Mouse (Mus musculus): ENCODE data around the gene Chrna4. TPM values are rescaled to one million over a fixed set of nuclear protein-coding genes. Genes with fewer than 3 reads are reported as not detected.

The Chrna4 gene
- not detected in 2 replicates for polyA plus RNA-seq (2012)

- Histone ChIP-seq H3K27me3 (ENCODE audit: control insufficient read depth) (peaks cover 33% of the 10 kb centered on the region), H3K9me3 (ENCODE audit: control insufficient read depth, low read length) (no peaks in the 10 kb centered on the region), H3K4me3 (replicated peaks) (no peak within 1 kb of the TSS), H3K36me3 (ENCODE audit: control insufficient read depth) (no peaks in the 10 kb centered on the region), H3K4me1 (ENCODE audit: control insufficient read depth) (no peaks in the 10 kb centered on the region)
- TF ChIP-seq TAL1 (IDR thresholded peaks at IDR 0.05; ENCODE audit: low read length) (no peak), GATA1 (IDR thresholded peaks at IDR 0.05; ENCODE audit: low read length) (no peak)
These were observed at the start of gene Chrna4 for GRCm38 (mm10) chr2:181043437-181043836. TSS of gene Chrna4 (minus strand) at chr2:181043546.

- peaks cover 15% of the 10 kb centered on the region for H3K27me3 ChIP-seq (ENCODE audit: control insufficient read depth)
- H3K36me3 ChIP-seq (ENCODE audit: control insufficient read depth): no peaks in the 10 kb centered on the region
- H3K4me3 ChIP-seq (replicated peaks): no peak overlapping the region
- no peak for TF ChIP-seq TAL1 (IDR thresholded peaks at IDR 0.05; ENCODE audit: low read length)
- no peaks in the 10 kb centered on the region for H3K9me3 ChIP-seq (ENCODE audit: control insufficient read depth, low read length)
- peaks cover 4% of the 10 kb centered on the region for H3K4me1 ChIP-seq (ENCODE audit: control insufficient read depth)
These were observed 46.8 kb upstream of the Chrna4 start for GRCm38 (mm10) chr2:181090123-181090522.

- TF ChIP-seq TAL1 (IDR thresholded peaks at IDR 0.05; ENCODE audit: low read length) (no peak), GATA1 (IDR thresholded peaks at IDR 0.05; ENCODE audit: low read length) (no peak)
- H3K4me3 ChIP-seq (replicated peaks): no peak overlapping the region
- peaks cover 3% of the 10 kb centered on the region; the same call in 1 of the 2 replicates for H3K36me3 ChIP-seq (ENCODE audit: control insufficient read depth)
- H3K9me3 ChIP-seq (ENCODE audit: control insufficient read depth, low read length): no peaks in the 10 kb centered on the region
- peaks cover 5% of the 10 kb centered on the region for H3K27me3 ChIP-seq (ENCODE audit: control insufficient read depth)
- peaks cover 51% of the 10 kb centered on the region for H3K4me1 ChIP-seq (ENCODE audit: control insufficient read depth)
These were observed 41.7 kb upstream of the Chrna4 start for GRCm38 (mm10) chr2:181084997-181085396.

GRCm38 (mm10) chr2:181083945-181084344 is 40.6 kb upstream of the Chrna4 start:
- H3K36me3 ChIP-seq (ENCODE audit: control insufficient read depth): peaks cover 3% of the 10 kb centered on the region; the same call in 1 of the 2 replicates
- H3K4me1 ChIP-seq (ENCODE audit: control insufficient read depth): peaks cover 61% of the 10 kb centered on the region
- TF ChIP-seq TAL1 (IDR thresholded peaks at IDR 0.05; ENCODE audit: low read length): no peak
- TF ChIP-seq GATA1 (IDR thresholded peaks at IDR 0.05; ENCODE audit: low read length): no peak
- no peak overlapping the region for H3K4me3 ChIP-seq (replicated peaks)
- 0 out of 2 replicates have a peak, but pooled peaks cover 2% of the 10 kb centered on the region for H3K27me3 ChIP-seq (ENCODE audit: control insufficient read depth)
- H3K9me3 ChIP-seq (ENCODE audit: control insufficient read depth, low read length): no peaks in the 10 kb centered on the region

- H3K36me3 ChIP-seq (ENCODE audit: control insufficient read depth): peaks cover 3% of the 10 kb centered on the region; the same call in 1 of the 2 replicates
- H3K4me1 ChIP-seq (ENCODE audit: control insufficient read depth): peaks cover 88% of the 10 kb centered on the region
- peaks cover 1% of the 10 kb centered on the region for H3K27me3 ChIP-seq (ENCODE audit: control insufficient read depth)
- H3K9me3 ChIP-seq (ENCODE audit: control insufficient read depth, low read length): no peaks in the 10 kb centered on the region
- peak overlapping the region; percentile 74 for H3K4me3 ChIP-seq (replicated peaks)
- TF ChIP-seq TAL1 (IDR thresholded peaks at IDR 0.05; ENCODE audit: low read length) (no peak), GATA1 (IDR thresholded peaks at IDR 0.05; ENCODE audit: low read length) (no peak)
These were observed 37.5 kb upstream of the Chrna4 start for GRCm38 (mm10) chr2:181080886-181081285.

- Histone ChIP-seq H3K27me3 (ENCODE audit: control insufficient read depth) (peaks cover 7% of the 10 kb centered on the region), H3K4me3 (replicated peaks) (peak overlapping the region; percentile 74), H3K4me1 (ENCODE audit: control insufficient read depth) (peaks cover 85% of the 10 kb centered on the region), H3K36me3 (ENCODE audit: control insufficient read depth) (peaks cover 3% of the 10 kb centered on the region; the same call in 1 of the 2 replicates), H3K9me3 (ENCODE audit: control insufficient read depth, low read length) (no peaks in the 10 kb centered on the region)
- TF ChIP-seq GATA1 (IDR thresholded peaks at IDR 0.05; ENCODE audit: low read length): no peak
- TF ChIP-seq TAL1 (IDR thresholded peaks at IDR 0.05; ENCODE audit: low read length): no peak
These were observed 36.2 kb upstream of the Chrna4 start for GRCm38 (mm10) chr2:181079518-181079917.

GRCm38 (mm10) chr2:181078908-181079307 is 35.6 kb upstream of the Chrna4 start:
- no peak overlapping the region for H3K4me3 ChIP-seq (replicated peaks)
- peaks cover 10% of the 10 kb centered on the region for H3K27me3 ChIP-seq (ENCODE audit: control insufficient read depth)
- H3K9me3 ChIP-seq (ENCODE audit: control insufficient read depth, low read length): no peaks in the 10 kb centered on the region
- TF ChIP-seq GATA1 (IDR thresholded peaks at IDR 0.05; ENCODE audit: low read length) (no peak), TAL1 (IDR thresholded peaks at IDR 0.05; ENCODE audit: low read length) (no peak)
- H3K36me3 ChIP-seq (ENCODE audit: control insufficient read depth): peaks cover 3% of the 10 kb centered on the region; the same call in 1 of the 2 replicates
- peaks cover 80% of the 10 kb centered on the region for H3K4me1 ChIP-seq (ENCODE audit: control insufficient read depth)

GRCm38 (mm10) chr2:181075501-181075900 is 32.2 kb upstream of the Chrna4 start:
- Histone ChIP-seq H3K36me3 (ENCODE audit: control insufficient read depth) (no peaks in the 10 kb centered on the region), H3K4me1 (ENCODE audit: control insufficient read depth) (peaks cover 63% of the 10 kb centered on the region), H3K4me3 (replicated peaks) (no peak overlapping the region), H3K9me3 (ENCODE audit: control insufficient read depth, low read length) (no peaks in the 10 kb centered on the region), H3K27me3 (ENCODE audit: control insufficient read depth) (peaks cover 23% of the 10 kb centered on the region)
- TF ChIP-seq GATA1 (IDR thresholded peaks at IDR 0.05; ENCODE audit: low read length) (no peak), TAL1 (IDR thresholded peaks at IDR 0.05; ENCODE audit: low read length) (no peak)

- no peaks in the 10 kb centered on the region for H3K9me3 ChIP-seq (ENCODE audit: control insufficient read depth, low read length)
- peaks cover 36% of the 10 kb centered on the region for H3K4me1 ChIP-seq (ENCODE audit: control insufficient read depth)
- no peak overlapping the region for H3K4me3 ChIP-seq (replicated peaks)
- TF ChIP-seq TAL1 (IDR thresholded peaks at IDR 0.05; ENCODE audit: low read length) (no peak), GATA1 (IDR thresholded peaks at IDR 0.05; ENCODE audit: low read length) (no peak)
- H3K36me3 ChIP-seq (ENCODE audit: control insufficient read depth): no peaks in the 10 kb centered on the region
- peaks cover 26% of the 10 kb centered on the region for H3K27me3 ChIP-seq (ENCODE audit: control insufficient read depth)
These were observed 29.0 kb upstream of the Chrna4 start for GRCm38 (mm10) chr2:181072403-181072714.
